Mouse (Mus musculus) heart, embryonic 14.5 days (tissue): ENCODE measurements around the gene Ptgir. TPM values are rescaled to one million over a fixed set of nuclear protein-coding genes. Genes with fewer than 3 reads are reported as not detected.

Experiments used
- ATAC-seq: fragments of 200-750 bp; cut with Nextera tagmentation; 2 replicates; pipeline ENCODE4 v1.8.0; 2017; ENCODE audit warnings: low read depth, moderate TSS enrichment; ENCODE audit not compliant: insufficient number of reproducible peaks, insufficient read depth, low FRiP score
- H3K27ac ChIP-seq, 2 experiments: fragments of 200-500 bp in 1 of 2; fragments of 300-500 bp in 1 of 2; sonication (generic) in 1 of 2; replicated peaks in 1 of 2; 2 replicates each; pipeline ENCODE4 v1.5.1; 2012 to 2014; ENCODE audit warnings: low read depth in 2 of 2, low read length in 2 of 2, control low read depth in 1 of 2, mild to moderate bottlenecking in 1 of 2, mixed read lengths in 1 of 2; ENCODE audit not compliant: control insufficient read depth in 1 of 2, insufficient read depth in 1 of 2
- H3K27me3 ChIP-seq: fragments of 300-500 bp; sonication (generic); 2 replicates; pipeline ENCODE4 v1.6.1; 2014; ENCODE audit warnings: mild to moderate bottlenecking, low read length, control low read depth; ENCODE audit not compliant: control insufficient read depth, insufficient read depth
- H3K36me3 ChIP-seq: fragments of 300-500 bp; sonication (generic); 2 replicates; pipeline ENCODE4 v1.6.1; 2014; ENCODE audit warnings: mild to moderate bottlenecking, control low read depth, low read length, mixed read lengths; ENCODE audit not compliant: control insufficient read depth, insufficient read depth
- H3K4me1 ChIP-seq, 2 experiments: fragments of 200-500 bp in 1 of 2; fragments of 300-500 bp in 1 of 2; sonication (generic) in 1 of 2; 2 replicates each; pipeline ENCODE4 v1.6.1; 2012 to 2014; ENCODE audit warnings: low read length in 2 of 2, control low read depth in 1 of 2, mixed read lengths in 1 of 2; ENCODE audit not compliant: control insufficient read depth in 2 of 2, insufficient read depth in 2 of 2
- H3K4me2 ChIP-seq: fragments of 300-500 bp; sonication (generic); 2 replicates; pipeline ENCODE4 v1.6.1; 2014; ENCODE audit warnings: mild to moderate bottlenecking, low read length
- H3K4me3 ChIP-seq, 2 experiments: fragments of 200-500 bp in 1 of 2; fragments of 300-500 bp in 1 of 2; sonication (generic) in 1 of 2; 2 replicates each; pipeline ENCODE4 v1.5.1; 2012 to 2014; ENCODE audit warnings: low read length in 2 of 2, mild to moderate bottlenecking in 2 of 2, control low read depth in 1 of 2, low read depth in 1 of 2, moderate library complexity in 1 of 2; ENCODE audit not compliant: control insufficient read depth in 1 of 2, insufficient read depth in 1 of 2
- H3K9ac ChIP-seq: fragments of 300-500 bp; sonication (generic); 2 replicates; pipeline ENCODE4 v1.6.1; 2014; ENCODE audit warnings: mild to moderate bottlenecking, low read length
- H3K9me3 ChIP-seq: fragments of 300-500 bp; sonication (generic); 2 replicates; pipeline ENCODE4 v1.6.1; 2016; ENCODE audit warnings: low read length, control low read depth; ENCODE audit not compliant: control insufficient read depth
- WGBS: fragments of 180-500 bp; shearing (Covaris S2); extraction: QIAGEN DNeasy Blood & Tissue Kit; methylation state at CpG from one replicate; pipeline ENCODE4 v1.1.7; 2014; 5-methylcytosine and 5-hydroxymethylcytosine counted together
- polyA plus RNA-seq: library from polyadenylated mRNA; unstranded; fragments of >200 nt; fragmentation: Nextera tagmentation; extraction: Ambion mirVana; gene quantifications from 2 replicates; pipeline ENCODE4 v1.2.1, GENCODE M21; 2014

Ptgir gene
- polyA plus RNA-seq, 1 experiment from 2014 or later = 0.38 TPM

GRCm38 (mm10) chr7:16908859-16909258, 2.6 kb downstream of the Ptgir start:
- no peak for ATAC-seq
- H3K9ac ChIP-seq = no peak overlapping the region
- 36% methylated on average over 11 of the region's 11 CpGs for WGBS
- H3K4me1 ChIP-seq = peaks cover 30 to 47% of the 10 kb centered on the region in 2 experiments
- no peaks in the 10 kb centered on the region for H3K36me3 ChIP-seq
- peaks cover 22% of the 10 kb centered on the region for H3K27me3 ChIP-seq
- H3K27ac ChIP-seq = no peak overlapping the region
- H3K9me3 ChIP-seq = no peaks in the 10 kb centered on the region
- H3K4me3 ChIP-seq = no peak overlapping the region
- 0 out of 2 replicates have a peak overlapping the region, but pooled peaks have one; percentile 18 for H3K4me2 ChIP-seq

GRCm38 (mm10) chr7:16909909-16910308, 3.6 kb downstream of the Ptgir start:
- WGBS = 39% methylated on average over 10 of the region's 10 CpGs

GRCm38 (mm10) chr7:16911904-16912303, 5.6 kb downstream of the Ptgir start:
- Histone ChIP-seq H3K9ac (no peak overlapping the region), H3K4me3 (no peak overlapping the region), H3K27ac (no peak overlapping the region), H3K9me3 (no peaks in the 10 kb centered on the region), H3K36me3 (peaks cover 28% of the 10 kb centered on the region), H3K27me3 (peaks cover 19% of the 10 kb centered on the region), H3K4me1 (peaks cover 24 to 40% of the 10 kb centered on the region in 2 experiments), H3K4me2 (no peak overlapping the region)
- 81% methylated on average over 3 of the region's 3 CpGs for WGBS
- ATAC-seq = no peak

More at GRCm38 (mm10) chr7:16909909-16910308, 3.6 kb downstream of the Ptgir start:
- Histone ChIP-seq H3K4me3 (no peak overlapping the region), H3K4me2 (no peak overlapping the region), H3K9ac (no peak overlapping the region), H3K9me3 (no peaks in the 10 kb centered on the region), H3K27me3 (peaks cover 20% of the 10 kb centered on the region), H3K36me3 (peaks cover 8% of the 10 kb centered on the region), H3K4me1 (peaks cover 30 to 43% of the 10 kb centered on the region in 2 experiments), H3K27ac (no peak overlapping the region)
- no peak for ATAC-seq

- no peaks in the 10 kb centered on the region for H3K9me3 ChIP-seq
- peaks cover 16% of the 10 kb centered on the region for H3K27me3 ChIP-seq
- H3K4me1 ChIP-seq = peaks cover 25 to 39% of the 10 kb centered on the region in 2 experiments
- H3K27ac ChIP-seq = no peak overlapping the region
- no peak overlapping the region for H3K4me2 ChIP-seq
- H3K4me3 ChIP-seq = no peak overlapping the region
- peaks cover 33% of the 10 kb centered on the region for H3K36me3 ChIP-seq
- no peak for ATAC-seq
- WGBS = 78% methylated on average over 6 of the region's 6 CpGs
- no peak overlapping the region for H3K9ac ChIP-seq
These were observed 6.1 kb downstream of the Ptgir start for GRCm38 (mm10) chr7:16912360-16912759.

- no peak overlapping the region for H3K4me3 ChIP-seq
- no peak overlapping the region for H3K27ac ChIP-seq
- peaks cover 10% of the 10 kb centered on the region for H3K27me3 ChIP-seq
- no peak overlapping the region for H3K9ac ChIP-seq
- H3K36me3 ChIP-seq = peaks cover 48% of the 10 kb centered on the region
- peaks cover 9 to 23% of the 10 kb centered on the region in 2 experiments; a peak in 3 of 4 replicates for H3K4me1 ChIP-seq
- WGBS = 34% methylated on average over 10 of the region's 10 CpGs
- H3K4me2 ChIP-seq = no peak overlapping the region
- H3K9me3 ChIP-seq = no peaks in the 10 kb centered on the region
- ATAC-seq = peak; percentile 28; the same call in 1 of the 2 replicates
These were observed 7.6 kb downstream of the Ptgir start for GRCm38 (mm10) chr7:16913806-16914452.

GRCm38 (mm10) chr7:16914453-16915343, 8.4 kb downstream of the Ptgir start:
- WGBS = 83% methylated on average over 18 of the region's 18 CpGs
- no peak overlapping the region for H3K4me3 ChIP-seq
- H3K36me3 ChIP-seq = peaks cover 56% of the 10 kb centered on the region
- H3K27ac ChIP-seq = no peak overlapping the region
- H3K9ac ChIP-seq = no peak overlapping the region
- ATAC-seq = no peak
- H3K4me1 ChIP-seq = peaks cover 5 to 21% of the 10 kb centered on the region in 2 experiments; a peak in 3 of 4 replicates
- no peak overlapping the region for H3K4me2 ChIP-seq
- H3K27me3 ChIP-seq = peaks cover 2% of the 10 kb centered on the region; the same call in 1 of the 2 replicates
- no peaks in the 10 kb centered on the region for H3K9me3 ChIP-seq

- no peak overlapping the region for H3K9ac ChIP-seq
- H3K9me3 ChIP-seq = no peaks in the 10 kb centered on the region
- H3K27ac ChIP-seq = no peak overlapping the region
- peaks cover 66% of the 10 kb centered on the region for H3K36me3 ChIP-seq
- no peak for ATAC-seq
- no peak overlapping the region for H3K4me2 ChIP-seq
- 83% methylated on average over 32 of the region's 32 CpGs for WGBS
- H3K4me3 ChIP-seq = no peak overlapping the region
- no peaks in the 10 kb centered on the region for H3K27me3 ChIP-seq
- peaks cover 5 to 25% of the 10 kb centered on the region in 2 experiments; a peak in 3 of 4 replicates for H3K4me1 ChIP-seq
These were observed 9.4 kb downstream of the Ptgir start for GRCm38 (mm10) chr7:16915461-16916340.
